Mouse (Mus musculus) small intestine, adult 2 months (tissue): ENCODE measurements around the gene Ndufv3.

Experiments used
- CTCF ChIP-seq: fragments of 200-500 bp; IDR thresholded peaks from 2 replicates; pipeline ENCODE4 v1.5.1; 2012; ENCODE audit warnings: low read depth, mild to moderate bottlenecking, control low read depth, inconsistent platforms, low read length, moderate library complexity, mixed read lengths; ENCODE audit not compliant: insufficient replicate concordance, insufficient read length; ENCODE audit errors: extremely low read depth
- POLR2A ChIP-seq: fragments of 200-500 bp; IDR thresholded peaks from 2 replicates; pipeline ENCODE4 v1.6.1; 2012; ENCODE audit warnings: low read depth, mild to moderate bottlenecking, control low read depth, inconsistent platforms, low read length, moderate library complexity

DNA sequence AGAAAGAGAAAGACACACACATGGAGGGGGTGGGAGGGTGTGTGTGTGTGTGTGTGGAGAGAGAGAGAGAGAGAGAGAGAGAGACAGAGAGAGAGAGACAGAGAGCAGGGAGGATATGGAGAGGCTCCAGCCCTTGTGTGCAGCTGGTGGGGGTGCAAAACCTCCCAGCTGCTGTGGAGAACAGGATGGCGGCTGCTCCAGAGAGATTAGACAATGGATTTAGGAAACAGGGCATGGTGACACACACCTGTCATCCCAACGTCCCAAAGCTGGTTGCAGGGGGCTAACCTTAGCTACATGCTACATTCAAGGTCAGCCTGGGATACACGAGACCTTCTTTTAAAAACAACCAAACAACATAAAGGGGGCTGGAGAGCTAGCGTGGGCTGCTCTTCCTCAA is 36.3 kb downstream of the Ndufv3 start:
- TF ChIP-seq CTCF: no peak
- TF ChIP-seq POLR2A: no peak
